Mouse (Mus musculus) testis, adult 2 months (tissue): ENCODE results near the gene Nop9.

Source experiments
- CTCF ChIP-seq: fragments of 200-500 bp; IDR thresholded peaks from 2 replicates; pipeline ENCODE4 v1.5.1; 2012; ENCODE audit warnings: low read depth, mild to moderate bottlenecking, inconsistent platforms, low read length, moderate library complexity; ENCODE audit not compliant: control insufficient read depth, insufficient read depth, insufficient replicate concordance
- POLR2A ChIP-seq: fragments of 200-500 bp; IDR thresholded peaks from 2 replicates; pipeline ENCODE4 v1.6.1; 2012; ENCODE audit warnings: low read depth, mild to moderate bottlenecking, inconsistent platforms, low read length, moderate library complexity; ENCODE audit not compliant: control insufficient read depth

DNA sequence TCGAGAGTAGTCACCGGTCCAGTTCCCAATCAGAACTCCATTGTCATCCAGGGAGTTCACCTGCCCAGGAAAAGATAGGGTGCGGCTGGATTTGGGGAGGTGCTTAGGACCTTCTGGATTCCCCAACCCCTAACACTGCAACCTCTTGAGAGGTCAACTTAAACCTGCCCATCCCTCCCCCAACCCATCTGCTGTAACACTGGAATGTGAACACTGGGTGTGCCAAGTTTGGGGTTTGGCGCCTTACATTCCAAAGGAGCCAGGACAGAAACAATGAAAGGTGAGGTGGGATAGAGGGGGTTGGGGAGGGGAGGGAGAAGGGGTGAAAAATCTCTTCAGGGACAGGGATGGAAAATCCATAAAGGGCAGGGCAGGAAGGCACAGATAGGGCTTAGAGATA lies 36.0 kb upstream of the Nop9 start:
- TF ChIP-seq CTCF, result no peak
- TF ChIP-seq POLR2A, result no peak
